Mouse (Mus musculus): Measurements from ENCODE around the gene Polrmt.
A peak's percentile ranks its signal among the peaks of the same experiment; 100 is the strongest.
"Not testable (repeated sequence)": the region's sequence is repeated elsewhere in the genome, so short reads cannot be mapped to it uniquely, and the experiment has no call there.

Polrmt gene

DNA sequence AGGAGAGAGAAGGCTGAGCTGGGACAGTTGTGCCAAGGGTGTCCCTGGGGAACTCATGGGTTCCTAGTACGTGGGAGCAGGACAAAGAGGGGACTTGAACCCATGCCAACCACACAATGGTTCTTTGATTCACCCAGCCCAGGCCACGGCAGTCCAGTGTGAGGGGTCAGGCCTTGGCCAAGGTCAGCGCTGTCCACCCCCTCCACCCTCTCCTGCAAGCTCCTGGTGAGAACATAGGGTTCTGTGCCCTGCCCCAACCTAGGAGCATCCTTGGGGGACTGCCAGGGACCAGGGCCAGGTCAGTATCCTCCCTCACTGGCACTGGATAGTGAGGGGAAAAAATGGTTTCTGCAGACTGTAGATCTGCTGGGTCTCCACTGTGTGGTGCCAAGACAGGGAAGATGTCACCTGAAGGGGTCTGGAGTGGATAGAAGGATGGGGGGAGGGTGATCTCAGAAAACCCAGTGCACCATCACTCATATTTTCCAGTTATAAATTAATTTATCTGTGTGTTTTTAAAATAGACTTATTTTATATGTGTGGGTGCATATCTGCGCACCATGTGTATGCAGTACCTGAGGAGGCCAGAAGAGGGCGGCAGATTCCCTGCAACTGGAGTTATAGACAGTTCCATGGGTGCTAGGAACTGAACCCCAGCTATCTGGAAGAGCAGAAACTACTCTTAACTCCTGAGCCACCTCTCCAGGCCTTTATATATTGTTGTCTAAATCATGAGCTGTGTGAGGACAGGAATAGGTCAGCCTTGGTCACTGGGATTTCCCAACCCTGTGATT, 28.3 kb upstream of the Polrmt start:
- no peak for DNase-seq (ENCODE audit: low spot score in 2 of 2)

DNA sequence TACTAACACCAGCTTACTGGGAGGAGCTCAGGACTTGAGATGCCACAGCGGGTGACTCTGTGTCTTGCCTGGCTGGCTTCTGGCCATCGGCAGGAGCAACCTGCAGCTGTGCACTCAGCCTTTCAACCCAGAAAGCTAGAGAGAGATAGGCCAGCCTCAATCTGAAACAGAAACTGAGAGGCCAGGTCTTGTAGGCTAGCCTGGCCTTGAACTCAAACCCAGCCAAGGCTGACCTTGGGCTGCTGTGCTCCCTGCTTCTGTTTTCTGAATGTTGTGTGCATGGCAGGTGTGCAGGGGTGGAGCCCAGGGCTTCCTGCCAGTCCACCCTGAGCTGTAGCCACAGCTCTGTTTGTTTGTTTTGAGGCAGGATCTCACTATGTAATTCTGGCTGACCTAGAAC, 26.8 kb upstream of the Polrmt start:
- no peak for DNase-seq (ENCODE audit: low spot score in 2 of 2)

DNA sequence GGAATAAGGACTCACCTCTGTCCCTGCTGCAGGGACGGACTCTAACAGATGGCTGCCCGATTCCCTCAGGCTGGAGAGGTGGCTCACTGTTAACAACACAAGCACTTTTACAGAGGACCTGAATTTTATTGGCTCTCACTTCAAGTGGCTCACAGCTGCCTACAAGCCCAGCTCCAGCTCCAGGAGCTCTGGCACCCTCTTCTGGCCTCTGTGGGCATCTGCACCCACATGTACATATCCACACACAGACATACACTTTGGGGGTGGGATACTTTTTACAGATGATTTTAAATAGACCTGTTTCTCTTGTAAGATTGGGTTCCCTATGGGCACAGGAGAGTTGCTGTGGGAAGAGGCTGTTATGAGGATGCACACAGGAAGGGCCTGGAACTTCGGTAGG, 25.9 kb upstream of the Polrmt start:
- DNase-seq (ENCODE audit: low spot score in 2 of 2): no peak

DNA sequence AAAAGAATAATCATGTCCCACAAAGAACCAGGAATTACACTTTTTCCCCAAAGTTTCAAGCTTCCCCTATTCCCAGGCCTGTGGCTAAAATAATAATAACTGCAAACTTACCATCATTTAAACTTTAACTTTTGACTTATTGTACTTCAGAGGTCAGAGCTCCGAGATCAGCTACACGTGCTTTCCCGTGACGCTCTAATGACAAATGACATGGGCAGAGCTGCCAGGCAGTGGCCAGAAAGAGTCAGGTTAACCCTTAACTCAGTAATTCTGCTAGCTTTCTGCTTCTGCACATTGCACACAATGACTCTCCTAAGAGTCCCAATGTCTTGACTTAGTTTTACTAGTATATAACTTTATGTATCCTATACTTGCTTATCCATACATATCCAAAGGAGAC, 22.9 kb upstream of the Polrmt start:
- DNase-seq (ENCODE audit: low spot score in 2 of 2): no peak

DNA sequence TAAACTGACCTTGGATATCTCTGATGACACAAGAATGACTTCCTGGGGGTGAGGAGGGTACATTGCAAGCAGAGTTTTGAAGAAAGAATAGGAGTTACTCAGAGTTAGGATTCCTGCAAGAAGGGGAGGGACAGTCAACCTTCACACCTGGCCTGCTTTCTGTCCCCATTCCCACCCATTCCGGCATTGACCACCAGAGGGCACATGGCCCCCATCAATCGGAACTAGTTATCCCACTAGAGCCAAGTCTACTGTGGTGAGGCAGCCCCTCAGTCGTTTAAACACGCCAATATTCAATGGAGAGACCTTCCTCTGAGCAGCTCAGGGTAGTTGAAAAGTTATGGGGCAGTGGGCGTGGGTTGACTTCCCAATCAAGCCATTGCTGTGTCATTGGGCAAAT, 22.0 kb upstream of the Polrmt start:
- DNase-seq (ENCODE audit: low spot score in 2 of 2): peak; percentile 73 to 89

DNA sequence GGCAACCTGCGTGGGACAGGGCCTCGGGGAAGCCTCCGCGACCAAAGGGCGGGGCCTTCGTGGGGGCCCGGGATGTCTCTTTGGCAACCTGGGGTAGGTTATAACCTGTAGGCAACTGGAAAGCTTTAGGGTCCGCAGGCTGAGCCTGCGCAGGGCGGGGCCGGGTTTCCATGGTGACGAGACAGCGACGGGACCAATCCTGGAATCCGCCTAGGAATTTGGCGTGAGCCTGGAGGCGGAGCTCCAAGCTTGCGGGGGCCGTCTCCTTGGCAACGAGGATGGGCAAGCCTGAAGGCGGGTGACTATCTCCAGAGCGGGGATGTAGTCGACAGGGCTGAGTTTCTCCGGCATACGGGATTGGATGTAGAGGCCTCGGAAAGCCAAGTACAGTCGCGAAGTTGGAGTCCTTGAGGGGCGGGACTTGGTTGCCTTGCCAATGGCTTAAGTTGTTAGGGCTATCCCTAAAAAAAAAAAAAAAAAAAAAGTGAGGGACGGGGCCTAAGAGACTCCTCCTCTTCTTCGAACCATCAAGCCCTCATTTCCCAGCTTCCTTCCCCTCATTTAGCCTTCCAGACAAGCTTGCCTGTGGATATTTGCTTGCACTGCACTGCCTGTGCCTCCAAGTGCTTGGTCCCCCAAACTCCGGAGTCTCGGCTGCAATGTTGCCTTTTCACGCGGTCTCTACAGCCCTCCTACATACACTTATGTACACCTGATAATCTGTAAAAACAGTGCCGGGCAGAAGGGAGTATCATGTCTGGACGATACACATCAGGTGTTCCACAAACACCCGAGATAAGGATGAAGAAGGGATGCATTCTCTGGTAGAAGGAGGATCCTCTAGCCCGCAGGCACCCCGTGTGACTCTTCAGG, 21.2 kb upstream of the Polrmt start:
- DNase-seq (ENCODE audit: low spot score in 2 of 2): peak; percentile 78 to 86

DNA sequence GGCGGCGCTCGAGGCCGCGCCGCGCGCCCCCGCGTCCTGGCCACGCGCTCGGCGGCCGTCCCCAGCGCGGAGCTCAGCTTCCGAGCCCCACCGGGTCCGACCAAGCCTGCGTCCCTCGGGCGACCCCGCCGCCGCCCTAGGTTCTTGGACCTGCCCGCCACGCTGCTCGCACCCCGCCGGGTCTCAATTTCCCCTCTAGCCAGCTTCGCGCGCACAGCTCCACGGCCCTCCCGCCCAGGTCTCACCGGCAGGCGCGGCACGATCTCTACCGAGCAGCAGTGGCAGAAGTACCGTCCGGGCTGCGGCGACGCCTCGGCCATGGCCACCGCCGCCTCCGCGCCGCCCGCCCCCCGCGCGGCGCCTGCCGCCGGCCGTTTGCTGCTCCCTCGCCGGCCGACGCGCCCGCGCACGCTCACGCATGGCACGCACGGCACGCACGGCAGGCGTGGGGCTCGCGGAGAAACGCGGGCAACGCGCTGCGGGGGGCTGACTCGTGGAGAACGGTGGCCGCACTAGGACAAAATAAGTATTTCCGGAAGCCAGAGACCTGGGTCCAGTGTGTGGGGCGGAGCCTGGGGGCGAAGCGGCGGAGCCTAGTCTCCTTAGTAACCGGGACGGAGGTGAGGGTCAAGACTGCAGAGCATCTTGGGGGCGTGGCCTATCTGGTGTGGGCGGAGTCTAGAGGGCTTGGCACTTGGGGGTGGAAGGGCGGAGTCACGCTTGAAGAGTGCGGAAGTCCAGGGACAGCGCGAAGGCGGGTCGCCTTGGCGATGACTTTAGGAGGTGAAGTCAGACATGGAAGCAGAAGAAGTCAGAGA, 20.3 kb upstream of the Polrmt start, which contains the start of gene Rnf126:
Gene Rnf126 (minus strand): TSS at position 445 of the 818 bp plus-strand sequence.
- DNase-seq (ENCODE audit: low spot score in 2 of 2): peak; percentile 100

DNA sequence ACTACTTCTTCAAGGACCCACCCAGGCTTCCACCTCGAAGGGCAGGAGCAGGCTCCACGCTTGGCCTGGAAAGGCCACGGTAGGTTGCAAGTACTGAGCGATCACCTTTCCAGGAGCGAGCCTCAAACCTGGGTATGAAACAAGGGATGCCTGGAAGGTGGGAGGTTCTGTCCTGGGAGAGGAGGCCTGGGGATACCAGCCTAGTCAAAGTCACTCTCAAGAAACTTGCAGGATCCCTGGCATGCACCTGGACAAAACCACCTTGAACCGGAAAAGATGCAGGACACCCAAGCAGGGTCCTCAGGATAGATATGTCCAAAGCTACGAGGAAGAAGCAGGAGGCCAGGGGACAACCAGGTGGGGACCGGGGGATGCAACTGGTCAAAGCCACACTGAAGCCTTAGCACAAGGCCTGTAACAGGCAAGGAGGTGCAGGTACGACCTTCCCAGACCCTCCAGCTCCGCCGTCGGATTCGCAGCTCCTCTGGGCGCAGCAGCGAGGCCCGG, 19.7 kb upstream of the Polrmt start:
- no peak for DNase-seq (ENCODE audit: low spot score in 2 of 2)

DNA sequence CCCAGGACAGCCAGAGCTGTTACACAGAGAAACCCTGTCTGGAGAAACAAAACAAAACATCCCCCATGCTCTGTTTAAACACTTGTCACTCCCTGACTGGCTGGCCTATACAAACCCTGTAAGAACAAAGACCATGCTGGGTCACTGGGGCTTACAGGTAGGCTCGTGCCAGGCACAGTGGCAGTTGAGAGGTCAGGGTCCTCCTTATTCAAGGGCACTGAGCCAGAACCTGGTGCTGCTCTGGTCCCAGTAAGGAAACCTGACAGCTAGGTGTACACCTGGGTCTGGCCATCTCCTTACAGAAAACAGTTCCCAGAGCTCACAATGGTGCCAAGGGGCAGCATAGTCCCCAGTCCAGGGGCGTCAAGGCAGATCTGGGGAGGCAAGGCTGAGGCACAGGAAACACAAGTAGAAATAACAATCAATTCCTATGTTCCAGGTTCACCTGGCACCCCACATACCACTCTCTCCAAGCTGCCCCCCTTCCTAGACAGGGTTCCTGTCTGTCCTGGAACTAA, 18.9 kb upstream of the Polrmt start:
- DNase-seq (ENCODE audit: low spot score in 2 of 2): no peak

DNA sequence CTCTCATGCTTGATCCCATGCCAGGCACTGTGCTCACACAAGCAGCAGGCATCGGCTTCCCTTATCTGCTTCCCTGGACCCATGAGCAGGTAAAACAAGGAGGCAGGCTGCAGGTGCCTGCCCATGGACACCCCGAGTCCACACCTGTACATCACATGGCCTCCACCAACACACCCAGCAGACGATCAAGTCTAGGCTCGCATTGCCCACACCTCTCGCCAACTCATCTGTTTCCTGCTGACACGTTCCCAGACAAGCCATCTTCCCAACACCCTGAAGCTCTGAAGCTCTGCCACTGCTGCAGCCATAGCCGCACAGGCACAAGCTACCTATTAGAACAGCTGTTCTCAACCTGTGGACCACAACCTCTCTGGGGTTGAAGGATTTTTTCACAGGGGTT, 17.9 kb upstream of the Polrmt start:
- DNase-seq (ENCODE audit: low spot score in 2 of 2): no peak

DNA sequence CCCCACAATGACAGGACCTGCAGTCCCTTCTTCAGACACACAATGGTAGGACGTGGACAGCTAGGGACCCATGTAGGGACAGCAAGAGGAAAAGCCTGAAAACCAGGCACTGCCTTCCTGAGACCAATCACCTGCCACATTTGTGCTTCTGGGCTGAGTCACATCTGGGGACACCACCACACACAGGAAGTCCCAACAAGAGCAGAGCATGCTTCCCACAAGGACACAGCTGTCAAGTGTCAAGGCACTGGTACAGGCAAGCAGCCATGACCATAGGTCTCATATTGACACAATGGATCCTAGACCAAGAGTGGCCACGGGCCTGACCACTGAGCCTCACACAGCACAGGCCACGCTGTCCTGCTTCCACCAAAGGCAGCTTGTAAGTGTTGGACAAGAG, 16.5 kb upstream of the Polrmt start:
- DNase-seq (ENCODE audit: low spot score in 2 of 2): no peak

DNA sequence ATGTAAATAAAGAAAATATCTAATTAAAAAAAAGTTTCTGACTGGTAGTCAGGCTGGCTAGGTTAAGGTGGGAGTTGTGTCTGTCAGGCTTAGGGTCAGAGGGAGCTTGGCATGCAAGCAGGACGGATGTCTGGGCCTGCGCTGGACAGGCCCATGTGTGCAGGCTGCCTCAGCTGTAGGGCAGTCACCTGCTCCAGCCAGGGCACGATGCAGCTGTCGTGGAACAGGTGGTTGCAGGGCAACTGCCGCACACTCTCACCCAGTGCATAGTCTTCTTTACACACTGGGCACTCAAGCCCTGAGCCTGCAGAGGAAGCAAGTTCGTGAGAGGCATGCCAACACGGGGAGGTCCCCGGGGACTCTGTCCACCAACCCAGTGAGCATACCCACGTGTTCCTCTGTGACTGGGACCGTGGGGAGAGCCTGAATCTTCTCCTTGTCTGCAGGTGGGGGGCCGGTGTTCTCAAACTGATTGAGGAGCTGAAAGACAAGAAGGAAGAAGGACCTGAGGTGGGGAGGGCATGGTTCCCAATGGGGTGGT, 14.3 kb upstream of the Polrmt start:
- DNase-seq (ENCODE audit: low spot score in 2 of 2): no peak

DNA sequence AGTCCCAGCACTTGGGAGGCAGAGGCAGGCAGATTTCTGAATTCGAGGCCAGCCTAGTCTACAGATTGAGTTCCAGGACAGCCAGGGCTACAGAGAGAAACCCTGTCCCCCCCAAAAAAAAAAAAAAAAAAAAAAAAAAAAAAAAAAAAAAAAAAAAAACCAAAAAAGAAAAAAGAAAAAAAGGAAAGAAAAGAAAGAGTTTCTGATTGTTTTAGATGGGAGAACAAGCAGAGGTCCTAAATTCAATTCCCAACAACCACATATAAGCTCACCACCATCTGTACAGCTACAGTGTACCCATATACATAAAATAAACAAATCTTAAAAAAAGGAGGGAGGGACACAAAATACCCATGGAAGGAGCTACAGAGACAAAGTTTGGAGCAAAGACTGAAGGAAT, 13.3 kb upstream of the Polrmt start:
- DNase-seq (ENCODE audit: low spot score in 2 of 2): not testable (repeated sequence)

DNA sequence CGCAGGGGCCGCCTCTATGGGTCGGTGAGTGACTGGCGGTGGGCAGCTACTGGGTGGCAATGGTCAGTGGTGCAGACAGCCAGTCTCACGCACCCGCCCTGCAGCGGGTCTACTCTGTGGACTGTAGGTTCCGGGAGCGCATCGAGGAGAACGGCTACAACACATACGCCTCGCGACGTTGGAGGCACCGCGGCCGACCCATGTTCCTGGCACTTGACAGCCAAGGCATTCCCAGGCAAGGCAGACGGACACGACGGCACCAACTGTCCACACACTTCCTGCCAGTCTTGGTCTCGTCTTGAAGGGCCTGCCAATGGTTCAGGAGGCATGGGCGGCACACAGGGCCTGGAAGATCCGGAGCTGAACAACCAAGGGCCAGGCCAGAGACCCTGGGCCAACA, 10.3 kb upstream of the Polrmt start:
- DNase-seq (ENCODE audit: low spot score in 2 of 2): no peak

DNA sequence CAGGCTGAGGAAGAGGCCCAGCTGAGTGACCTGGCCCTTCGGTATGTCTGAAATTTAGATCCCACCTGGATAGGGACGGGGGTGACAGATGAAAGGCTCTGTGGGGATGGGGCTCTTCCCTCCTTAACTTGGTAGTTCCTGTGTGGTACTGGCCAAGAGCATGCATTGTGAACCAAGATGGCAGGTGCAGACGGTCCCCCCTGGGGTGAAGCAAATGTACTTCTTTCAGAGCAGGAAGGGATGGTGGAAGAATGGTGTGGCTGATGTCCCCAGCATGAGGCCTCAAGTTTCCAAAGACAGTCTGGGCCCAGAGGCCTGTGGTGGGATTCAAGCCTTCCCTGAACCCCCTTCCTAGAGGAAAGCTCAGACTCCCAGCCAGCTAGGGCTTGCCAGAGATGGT, 9.5 kb upstream of the Polrmt start:
- no peak for DNase-seq (ENCODE audit: low spot score in 2 of 2)

DNA sequence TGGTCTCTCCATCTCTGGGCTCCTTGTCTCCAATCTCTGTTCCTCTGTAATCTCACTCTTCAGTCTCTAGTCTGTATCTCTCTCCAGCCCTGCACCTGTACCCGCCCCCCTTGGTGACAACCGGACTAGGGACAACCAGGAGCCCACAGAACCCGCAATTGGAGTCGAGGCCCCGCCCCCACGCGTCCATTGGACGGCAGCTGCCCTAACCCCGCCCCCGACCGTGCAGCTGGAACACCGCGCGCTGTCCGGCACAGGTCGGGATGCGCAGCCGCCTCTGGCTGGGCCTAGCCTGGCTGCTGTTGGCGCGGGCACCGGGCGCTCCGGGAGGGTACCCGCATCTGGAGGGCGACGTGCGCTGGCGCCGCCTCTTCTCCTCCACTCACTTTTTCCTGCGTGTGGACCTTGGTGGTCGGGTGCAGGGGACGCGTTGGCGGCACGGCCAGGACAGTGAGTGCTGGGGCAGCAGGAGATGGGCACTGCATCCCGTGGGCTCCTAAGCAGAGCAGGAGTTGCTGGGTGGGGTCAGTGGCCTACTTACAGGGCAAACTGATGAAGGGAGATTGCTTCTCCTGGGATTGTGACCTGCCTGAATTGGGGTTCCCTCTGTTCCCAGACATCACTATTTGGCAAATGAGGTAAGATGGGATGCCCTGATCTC, 8.6 kb upstream of the Polrmt start, which contains the start of gene Fgf22:
Gene Fgf22 (plus strand): TSS at position 221 of the 661 bp plus-strand sequence.
- DNase-seq (ENCODE audit: low spot score in 2 of 2): peak; percentile 65 to 80

DNA sequence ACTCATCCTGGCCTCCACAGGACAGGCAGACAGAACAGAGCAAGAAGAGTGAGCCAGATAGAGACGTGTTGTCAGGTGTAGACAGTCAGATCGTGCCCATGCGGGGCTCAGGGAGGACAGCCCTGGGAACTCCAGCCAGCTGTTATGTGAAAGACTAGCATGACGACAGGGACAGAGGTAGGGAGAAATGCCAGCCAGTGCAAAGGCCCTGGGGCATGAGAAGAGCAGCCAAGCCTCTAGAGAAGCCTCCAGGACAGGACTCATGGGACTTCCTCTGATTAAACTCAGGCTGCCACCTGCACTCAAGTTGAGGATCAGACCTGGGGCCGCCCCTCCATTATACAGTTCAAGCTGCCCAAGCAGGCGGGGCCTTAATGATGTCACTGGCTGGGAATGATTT, 2.1 kb upstream of the Polrmt start:
- no peak for DNase-seq (ENCODE audit: low spot score in 2 of 2)

DNA sequence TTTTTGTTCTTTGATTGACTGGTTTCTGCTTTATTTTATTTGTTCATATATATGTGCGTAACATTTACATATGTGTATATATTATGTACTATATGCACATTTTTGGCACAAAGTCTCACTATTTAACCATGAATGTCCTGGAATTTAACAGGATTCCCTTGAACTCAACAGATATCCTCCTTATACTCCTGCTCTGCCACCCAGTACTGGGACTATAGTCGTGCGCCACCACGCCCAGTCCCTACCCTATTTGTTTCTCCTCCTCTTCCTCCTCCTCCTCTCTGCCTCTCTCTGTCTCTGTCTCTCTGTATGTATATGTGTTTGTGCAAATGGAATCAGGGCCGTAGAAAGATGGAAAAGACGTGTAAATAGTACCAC, 382 bp upstream of the Polrmt start:
- DNase-seq (ENCODE audit: low spot score in 2 of 2): no peak

DNA sequence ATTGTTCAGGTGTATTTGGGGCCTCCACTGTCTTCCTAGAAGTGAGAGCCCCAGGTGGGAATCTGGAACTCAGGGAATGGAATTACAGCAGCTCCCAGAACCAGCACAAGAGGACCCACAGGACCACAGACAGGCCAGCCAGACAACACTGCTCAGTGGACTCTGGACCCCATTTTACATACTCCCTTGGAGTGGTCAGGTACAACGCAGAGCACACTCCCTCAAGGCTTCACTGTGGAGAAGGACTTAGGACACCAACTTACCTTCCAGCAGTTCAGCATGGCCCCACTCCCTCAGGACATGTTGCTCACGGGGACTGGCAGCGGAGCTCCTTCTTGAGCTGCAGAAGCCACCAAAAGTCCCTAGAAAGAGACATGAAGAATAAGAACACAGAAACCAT, 970 bp downstream of the Polrmt start:
- DNase-seq (ENCODE audit: low spot score in 2 of 2): no peak

DNA sequence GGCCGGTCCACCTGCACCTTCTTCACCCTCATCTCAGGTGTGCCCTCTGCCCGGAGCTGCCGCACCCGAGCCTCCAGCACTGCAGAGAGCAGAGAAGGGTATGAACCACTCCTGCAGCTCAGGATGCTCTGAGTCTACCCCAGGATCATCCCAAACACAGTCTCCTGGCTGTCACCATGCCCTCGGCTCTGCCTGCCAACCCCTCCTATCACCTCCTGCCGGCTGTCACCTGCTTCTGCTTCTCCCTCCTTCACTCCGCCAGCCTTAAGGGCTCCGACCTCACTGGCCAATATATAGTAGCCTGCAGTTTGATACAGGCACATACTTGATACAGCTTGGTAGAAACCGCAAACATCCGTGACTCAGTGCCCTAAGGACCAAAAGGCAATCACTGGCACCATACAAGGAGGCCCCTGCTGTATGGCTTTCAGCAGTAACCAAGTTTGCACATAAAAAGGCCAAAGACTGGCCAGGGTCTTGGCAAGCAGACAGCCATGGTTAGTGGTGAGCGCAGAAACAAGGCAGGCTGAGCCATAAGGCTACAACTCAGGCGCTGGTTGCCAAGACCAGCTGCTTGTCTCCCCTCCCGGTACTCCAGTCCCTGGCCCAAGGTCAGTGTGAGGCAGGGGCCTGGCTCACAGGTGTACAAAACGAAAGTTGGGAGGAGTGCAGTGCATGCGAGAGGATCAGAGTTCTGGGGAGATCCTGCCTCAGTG, 2.6 kb downstream of the Polrmt start:
- DNase-seq (ENCODE audit: low spot score in 2 of 2): no peak
